Mouse (Mus musculus): Measurements from ENCODE around the gene Cd24a.

The Cd24a gene

GRCm38 (mm10) chr10:43577997-43578331 is at the start of gene Cd24a:
Gene Cd24a (plus strand): TSS chr10:43578284.
- no peak for DNase-seq (ENCODE audit: extremely low spot score)

GRCm38 (mm10) chr10:43534382-43534781 is 43.7 kb upstream of the Cd24a start:
- DNase-seq (ENCODE audit: extremely low spot score) = no peak

DNA sequence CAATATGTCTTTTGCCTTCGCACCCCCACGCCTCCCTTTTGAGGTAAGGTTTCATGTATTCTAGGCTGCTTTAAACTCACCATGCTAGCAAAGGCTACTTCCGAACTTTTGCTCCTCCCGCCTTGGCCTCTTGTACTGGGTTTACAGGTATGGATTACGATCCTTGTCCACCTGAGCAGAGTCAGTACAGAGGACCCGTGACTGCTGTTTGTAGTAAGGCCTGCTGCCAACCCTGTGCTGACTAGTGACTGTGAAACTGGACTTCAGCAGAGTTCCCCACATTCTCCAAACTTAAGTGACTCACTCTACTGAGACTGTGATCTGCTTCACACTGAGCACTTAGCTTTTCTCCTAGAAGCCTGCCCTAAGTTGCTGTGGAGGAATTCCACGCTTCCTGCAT is 40.4 kb upstream of the Cd24a start:
- no peak for DNase-seq (ENCODE audit: extremely low spot score)

GRCm38 (mm10) chr10:43538831-43539230 is 39.3 kb upstream of the Cd24a start:
- no peak for DNase-seq (ENCODE audit: extremely low spot score)

DNA sequence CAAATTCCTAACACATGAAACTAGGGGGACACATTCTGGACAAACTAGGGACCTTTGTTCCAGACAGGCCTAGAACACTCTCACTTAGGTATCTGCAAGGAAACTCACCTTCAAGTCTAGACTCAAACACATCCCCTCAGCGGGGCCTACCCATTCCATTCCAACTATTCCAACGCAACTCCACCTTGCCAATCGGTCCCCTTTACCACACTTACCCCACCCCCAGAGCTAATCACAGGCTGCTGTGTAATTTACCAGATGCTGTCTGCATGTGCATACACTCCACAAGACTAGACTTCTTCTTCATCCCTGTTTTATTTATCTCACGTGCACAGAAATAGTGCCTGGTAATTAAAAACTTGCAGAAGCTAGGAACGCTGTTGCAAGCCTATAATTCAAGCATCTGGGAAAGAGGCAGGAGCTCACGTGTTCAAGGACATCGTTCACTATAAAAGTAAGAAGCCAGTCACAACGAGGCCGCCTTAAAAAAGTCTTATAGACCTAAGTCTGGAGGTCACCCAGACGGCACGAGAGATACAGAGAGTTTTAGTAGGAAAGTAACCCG is 38.3 kb upstream of the Cd24a start:
- no peak for DNase-seq (ENCODE audit: extremely low spot score)

DNA sequence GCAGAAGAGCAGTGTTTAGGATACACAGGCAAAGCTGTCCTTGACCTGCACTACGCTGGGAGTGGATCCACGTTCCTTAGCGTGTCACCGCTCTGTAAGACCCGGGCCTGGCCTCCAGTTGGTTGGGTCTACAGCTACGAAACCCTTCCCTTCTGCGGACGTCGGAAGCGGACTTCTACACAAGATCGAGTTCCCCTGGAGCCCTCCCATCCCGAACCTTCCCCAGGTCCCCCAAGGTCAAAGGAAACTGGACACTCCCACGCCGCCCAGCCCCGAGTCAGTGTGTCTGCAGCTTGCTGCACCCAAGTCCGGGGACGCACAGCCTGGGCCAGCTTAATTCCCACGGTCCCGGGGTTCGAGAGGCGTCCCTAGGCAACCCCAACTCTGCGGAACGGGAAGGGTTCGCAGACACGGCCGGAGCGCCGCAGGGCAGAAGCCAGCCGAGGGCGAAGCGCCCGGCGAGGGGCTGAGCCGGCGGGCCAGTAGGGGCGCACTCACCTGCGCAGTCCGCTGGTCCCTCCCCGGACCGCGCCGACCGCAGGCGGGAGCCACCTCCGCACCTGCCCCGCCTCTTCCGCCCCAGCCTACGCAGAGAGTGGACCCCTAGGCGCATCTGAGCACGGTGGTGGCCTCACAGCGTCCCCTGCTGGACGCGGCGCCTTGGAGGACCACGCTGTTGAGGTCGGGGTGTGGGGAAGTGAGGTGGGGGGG is 37.5 kb upstream of the Cd24a start, which contains the start of gene 1700021F05Rik:
Gene 1700021F05Rik (minus strand): TSS at position 553 of the 711 bp plus-strand sequence.
- DNase-seq (ENCODE audit: extremely low spot score) = peak; percentile 98

GRCm38 (mm10) chr10:43541153-43541544 is 36.9 kb upstream of the Cd24a start:
- DNase-seq (ENCODE audit: extremely low spot score) = no peak

GRCm38 (mm10) chr10:43549411-43549810 is 28.7 kb upstream of the Cd24a start:
- no peak for DNase-seq (ENCODE audit: extremely low spot score)

DNA sequence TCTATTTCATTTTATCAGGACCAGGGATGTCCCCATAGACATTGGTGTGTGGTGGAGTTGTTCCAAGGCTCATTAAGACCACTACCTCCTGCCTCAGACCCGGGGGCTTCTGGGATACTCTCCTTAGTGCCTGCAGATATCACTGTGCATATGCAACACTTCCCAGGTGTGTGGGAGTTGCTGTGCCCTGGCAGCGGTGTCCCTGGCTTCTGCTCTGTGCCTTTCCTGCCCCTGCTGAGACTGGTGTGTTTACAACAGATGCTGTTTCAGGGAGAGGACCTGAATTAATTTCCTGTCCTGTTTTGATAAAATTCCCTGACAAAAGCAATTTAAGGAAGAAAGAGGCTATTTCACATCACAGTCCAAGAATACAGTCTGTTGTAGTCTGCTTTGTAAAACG is 27.2 kb upstream of the Cd24a start:
- DNase-seq (ENCODE audit: extremely low spot score) = no peak

DNA sequence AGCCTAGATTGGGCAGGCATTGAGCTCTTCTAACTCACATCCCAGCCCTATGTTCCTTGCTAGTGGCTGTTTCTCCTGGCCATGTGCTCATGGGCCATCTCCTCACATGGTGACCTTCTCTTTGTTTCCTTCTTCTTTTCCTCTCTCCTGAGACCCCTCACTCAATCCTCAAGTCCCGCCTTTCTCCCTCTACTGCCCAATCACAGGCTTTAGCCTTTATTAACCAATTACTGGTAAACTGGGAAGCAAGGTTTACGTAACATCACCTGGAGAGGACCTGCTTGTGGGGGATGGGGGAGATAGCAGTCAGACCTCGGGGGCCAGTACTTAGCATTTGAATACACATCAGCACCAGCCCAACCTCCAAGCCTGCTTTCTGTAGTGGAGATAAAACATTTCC is 26.7 kb upstream of the Cd24a start:
- DNase-seq (ENCODE audit: extremely low spot score) = no peak

DNA sequence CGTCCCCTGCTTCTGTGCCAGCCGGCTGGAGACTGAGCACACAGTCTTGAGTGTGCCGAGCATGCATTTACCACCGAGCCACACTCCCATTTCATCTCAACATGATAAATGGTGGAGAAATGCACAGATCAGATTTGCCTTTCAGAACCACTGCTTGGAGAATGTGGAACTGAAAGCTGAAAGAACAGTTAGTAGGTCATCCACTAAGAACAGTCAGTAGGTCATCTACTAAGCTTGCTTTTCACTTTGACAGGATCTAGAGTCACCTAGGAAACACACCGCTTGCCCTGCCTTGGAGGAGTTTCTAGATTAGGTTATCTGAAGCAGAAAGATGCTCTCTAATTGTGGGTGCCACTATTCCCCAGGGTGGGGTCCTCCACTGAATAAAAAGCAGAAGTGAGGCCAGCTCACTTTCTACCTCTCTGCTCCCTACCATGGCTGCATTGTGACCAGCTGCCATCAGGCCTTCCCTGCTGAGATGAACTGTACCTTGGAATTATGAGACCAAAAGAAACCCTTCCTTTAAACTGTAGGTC is 20.4 kb upstream of the Cd24a start:
- no peak for DNase-seq (ENCODE audit: extremely low spot score)

- no peak for DNase-seq (ENCODE audit: extremely low spot score)
These were observed 18.8 kb upstream of the Cd24a start for GRCm38 (mm10) chr10:43559313-43559712.

GRCm38 (mm10) chr10:43560765-43561164 is 17.3 kb upstream of the Cd24a start:
- DNase-seq (ENCODE audit: extremely low spot score) = no peak

DNA sequence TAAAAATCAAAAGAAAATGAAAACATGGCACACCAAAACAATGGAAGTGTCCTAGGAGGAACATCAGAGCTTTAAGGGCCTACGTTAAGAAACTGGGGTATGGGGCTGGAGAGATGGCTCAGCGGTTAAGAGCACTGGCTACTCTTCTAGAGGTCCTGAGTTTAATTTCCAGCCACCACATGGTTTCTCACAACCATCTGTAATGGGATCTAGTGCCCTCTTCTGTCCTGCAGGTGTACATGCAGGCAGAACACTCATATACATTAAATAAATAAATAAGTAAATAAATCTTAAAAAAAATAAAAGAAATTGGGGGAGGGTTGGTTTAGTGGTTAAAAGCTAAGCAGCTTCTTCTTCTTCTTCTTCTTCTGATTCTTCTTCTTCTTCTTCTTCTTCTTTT is 16.8 kb upstream of the Cd24a start:
- no peak for DNase-seq (ENCODE audit: extremely low spot score)

DNA sequence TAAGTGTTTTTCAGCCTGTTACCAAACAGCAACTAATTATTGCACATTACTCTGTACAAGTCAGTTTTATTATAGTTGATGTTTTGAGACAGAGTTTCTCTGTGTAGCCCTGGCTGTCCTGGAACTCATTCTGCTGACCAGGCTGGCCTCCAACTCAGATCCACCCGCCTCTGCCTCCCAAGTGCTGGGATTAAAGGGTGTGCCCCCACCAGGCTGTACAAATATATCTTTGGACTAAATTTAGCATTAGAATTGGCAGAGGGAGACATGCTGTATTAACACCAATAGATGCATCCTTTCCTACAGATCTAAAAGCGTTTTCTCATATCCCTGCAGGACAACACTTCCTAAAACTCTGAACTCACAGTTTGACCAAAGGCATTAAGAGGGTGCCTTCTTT is 3.7 kb upstream of the Cd24a start:
- no peak for DNase-seq (ENCODE audit: extremely low spot score)

DNA sequence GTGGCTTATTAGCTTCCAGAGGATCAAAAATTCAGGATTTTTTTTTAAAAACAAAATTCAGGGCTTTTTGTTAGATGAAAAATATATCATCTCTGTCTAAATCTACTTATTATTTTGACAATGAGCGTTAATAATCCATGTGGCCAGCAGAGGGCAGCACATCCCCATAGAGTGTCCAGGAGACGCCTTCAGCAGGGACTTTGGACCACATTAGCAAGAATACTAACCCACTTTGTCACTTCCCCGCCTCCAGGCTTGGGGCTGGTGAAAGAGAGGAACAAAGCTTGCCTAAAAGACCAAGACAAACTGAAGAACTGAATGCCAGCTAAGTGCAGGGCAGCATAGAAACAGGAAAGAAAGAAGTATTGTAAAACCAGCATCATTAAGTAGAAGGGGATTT is 3.1 kb upstream of the Cd24a start:
- peak; percentile 78 for DNase-seq (ENCODE audit: extremely low spot score)

GRCm38 (mm10) chr10:43577299-43577996 is 636 bp upstream of the Cd24a start:
- DNase-seq (ENCODE audit: extremely low spot score) = peak; percentile 64

GRCm38 (mm10) chr10:43578366-43578753 is 276 bp downstream of the Cd24a start:
- DNase-seq (ENCODE audit: extremely low spot score) = peak; percentile 86

DNA sequence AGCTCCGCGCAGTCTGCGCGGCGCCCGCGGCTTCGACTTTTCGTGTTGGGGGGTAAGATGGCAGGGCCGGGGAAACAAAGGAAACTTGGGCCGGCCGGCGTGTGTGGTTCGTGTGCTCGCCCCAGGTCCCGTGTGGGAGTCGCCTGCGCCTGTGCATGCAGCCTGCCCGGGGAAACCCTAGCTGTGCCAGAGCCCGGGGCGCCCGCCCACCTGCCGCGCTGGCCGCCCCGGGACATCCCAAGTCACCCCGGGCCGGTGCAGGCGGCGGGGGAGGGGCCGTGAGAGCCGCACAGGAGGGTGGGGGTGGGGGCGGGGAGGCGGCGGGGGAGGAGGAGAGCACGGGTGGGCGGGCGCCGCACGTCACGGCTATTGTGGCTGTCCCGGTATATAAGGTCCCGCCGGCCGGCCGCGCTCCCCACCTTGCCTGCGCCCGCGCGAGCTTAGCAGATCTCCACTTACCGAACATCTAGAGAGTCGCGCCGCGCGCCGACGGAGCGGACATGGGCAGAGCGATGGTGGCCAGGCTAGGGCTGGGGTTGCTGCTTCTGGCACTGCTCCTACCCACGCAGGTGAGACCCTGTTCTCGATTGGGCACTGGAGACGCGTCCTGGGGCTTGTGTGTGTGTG is 783 bp downstream of the Cd24a start:
- peak; percentile 91 for DNase-seq (ENCODE audit: extremely low spot score)

GRCm38 (mm10) chr10:43579381-43580261 is 1.5 kb downstream of the Cd24a start:
- DNase-seq (ENCODE audit: extremely low spot score) = peak; percentile 72

- peak; percentile 82 for DNase-seq (ENCODE audit: extremely low spot score)
These were observed 2.6 kb downstream of the Cd24a start for GRCm38 (mm10) chr10:43580649-43581078.
